Mouse (Mus musculus): Measurements from ENCODE around the gene Fdx1.

Fdx1 gene

DNA sequence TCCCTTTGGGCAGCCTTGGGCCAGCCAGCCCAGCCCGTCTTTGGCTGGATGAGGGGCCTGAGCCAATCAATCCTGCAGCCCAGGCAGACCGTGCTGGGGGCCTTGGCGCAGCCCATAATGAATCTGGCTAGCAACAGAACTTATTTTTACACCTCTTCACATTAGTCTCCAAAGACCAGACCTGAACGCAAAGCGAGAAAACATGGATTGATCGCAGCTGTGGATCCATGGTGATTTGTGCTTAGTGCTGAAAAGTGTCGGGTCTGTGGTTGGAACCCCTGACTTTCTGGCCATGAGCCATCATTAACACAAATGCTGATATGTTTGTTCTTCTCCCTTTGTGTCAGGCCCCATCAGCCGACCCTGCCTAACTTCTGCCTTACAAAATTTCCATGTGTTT, 56.4 kb downstream of the Fdx1 start:
- DNase-seq (ENCODE audit: low spot score): no peak

All from yolk sac, embryonic 10.5 days (tissue).